Mouse (Mus musculus) heart, embryonic 16.5 days (tissue): ENCODE measurements around the gene Gm10300. TPM values are rescaled to one million over a fixed set of nuclear protein-coding genes. Genes with fewer than 3 reads are reported as not detected.

Experiments
- ATAC-seq: fragments of 200-750 bp; cut with Nextera tagmentation; replicated peaks from 2 replicates; pipeline ENCODE4 v1.8.0; 2017; ENCODE audit warnings: moderate number of reproducible peaks; ENCODE audit not compliant: insufficient read depth, low FRiP score; ENCODE audit errors: extremely low read depth
- H3K27ac ChIP-seq: fragments of 300-500 bp; sonication (generic); 2 replicates; pipeline ENCODE4 v1.5.1; 2014; ENCODE audit warnings: mild to moderate bottlenecking, low read length, control low read depth, moderate library complexity
- H3K27me3 ChIP-seq: fragments of 300-500 bp; sonication (generic); 2 replicates; pipeline ENCODE4 v1.6.1; 2014; ENCODE audit warnings: low read length, mixed read lengths; ENCODE audit not compliant: control insufficient read depth, insufficient read depth
- H3K36me3 ChIP-seq: fragments of 300-500 bp; sonication (generic); 2 replicates; pipeline ENCODE4 v1.6.1; 2014; ENCODE audit not compliant: control insufficient read depth, insufficient read depth
- H3K4me1 ChIP-seq: fragments of 300-500 bp; sonication (generic); 2 replicates; pipeline ENCODE4 v1.6.1; 2014; ENCODE audit warnings: low read length, mixed read lengths; ENCODE audit not compliant: control insufficient read depth, insufficient read depth
- H3K4me2 ChIP-seq: fragments of 300-500 bp; sonication (generic); 2 replicates; pipeline ENCODE4 v1.6.1; 2014; ENCODE audit warnings: low read depth, mild to moderate bottlenecking, control low read depth, low read length
- H3K4me3 ChIP-seq: fragments of 300-500 bp; sonication (generic); 2 replicates; pipeline ENCODE4 v1.5.1; 2014; ENCODE audit warnings: mild to moderate bottlenecking, control low read depth, low read length
- H3K9ac ChIP-seq: fragments of 300-500 bp; sonication (generic); 2 replicates; pipeline ENCODE4 v1.6.1; 2014; ENCODE audit warnings: low read length, control low read depth
- H3K9me3 ChIP-seq: fragments of 300-500 bp; sonication (generic); replicated peaks from 2 replicates; pipeline ENCODE4 v1.6.1; 2016; ENCODE audit warnings: low read length; ENCODE audit not compliant: control insufficient read depth
- WGBS: fragments of 180-500 bp; shearing (Covaris S2); extraction: QIAGEN DNeasy Blood & Tissue Kit; methylation state at CpG from one replicate; pipeline ENCODE4 v1.1.7; 2014; 5-methylcytosine and 5-hydroxymethylcytosine counted together
- polyA plus RNA-seq: library from polyadenylated mRNA; unstranded; fragments of >200 nt; fragmentation: Nextera tagmentation; extraction: Ambion mirVana; gene quantifications from 2 replicates; pipeline ENCODE4 v1.2.1, GENCODE M21; 2015

Gene Gm10300
- polyA plus RNA-seq, 1 experiment from 2014 or later, result 0.05 TPM

- Histone ChIP-seq H3K4me2 (no peak overlapping the region), H3K27me3 (no peaks in the 10 kb centered on the region), H3K9ac (no peak overlapping the region), H3K4me3 (no peak overlapping the region), H3K36me3 (no peaks in the 10 kb centered on the region), H3K4me1 (peaks cover 12% of the 10 kb centered on the region), H3K27ac (no peak overlapping the region), H3K9me3 (no peaks in the 10 kb centered on the region)
- 60% methylated on average over 5 of the region's 5 CpGs for WGBS
- no peak for ATAC-seq
These were observed 37.4 kb upstream of the Gm10300 start for GRCm38 (mm10) chr4:132037137-132037536.

DNA sequence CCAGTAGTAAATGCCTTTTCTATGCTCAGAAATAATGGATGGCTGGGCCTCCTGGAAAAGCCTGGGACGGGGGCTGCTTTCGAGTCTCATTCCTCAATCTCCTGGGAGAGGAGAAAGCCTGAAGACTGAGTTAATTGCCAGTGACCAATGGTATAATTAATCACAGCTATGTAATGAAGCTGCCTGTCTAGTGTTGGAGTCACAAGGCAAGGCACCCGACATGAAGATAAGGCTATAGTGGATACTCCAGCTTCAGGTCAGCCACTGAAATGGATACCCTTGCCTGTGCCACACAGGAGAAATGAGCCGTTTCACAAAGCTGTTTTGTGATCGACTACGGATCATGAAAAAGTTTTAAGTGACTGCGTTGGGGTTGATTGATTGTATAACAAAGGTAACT lies 36.5 kb upstream of the Gm10300 start:
- H3K27ac ChIP-seq, result no peak overlapping the region
- WGBS, result 55% methylated on average over 7 of the region's 7 CpGs
- H3K36me3 ChIP-seq, result no peaks in the 10 kb centered on the region
- H3K4me2 ChIP-seq, result no peak overlapping the region
- no peaks in the 10 kb centered on the region for H3K9me3 ChIP-seq
- no peaks in the 10 kb centered on the region for H3K27me3 ChIP-seq
- no peak overlapping the region for H3K9ac ChIP-seq
- H3K4me1 ChIP-seq, result peaks cover 12% of the 10 kb centered on the region
- ATAC-seq, result no peak
- H3K4me3 ChIP-seq, result no peak overlapping the region

DNA sequence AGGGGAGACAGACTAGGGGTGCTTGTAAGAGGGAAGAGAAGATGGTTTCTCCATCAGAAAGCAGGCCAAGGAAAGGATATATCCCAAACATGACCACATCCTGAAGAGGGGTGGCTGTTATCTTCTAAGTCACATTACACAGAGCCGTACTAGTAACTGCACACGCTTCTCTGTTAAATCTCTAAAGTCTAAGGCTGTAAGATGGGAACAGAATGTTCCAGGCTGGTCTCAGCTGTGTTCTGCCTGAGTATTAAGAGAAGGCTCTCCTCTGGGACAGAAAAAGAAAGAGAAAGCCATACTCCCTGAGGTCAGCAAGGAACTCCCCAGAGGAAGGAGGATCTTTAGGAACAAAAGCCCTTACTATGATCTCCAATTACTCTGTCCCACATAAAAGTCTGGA lies 35.7 kb upstream of the Gm10300 start:
- Histone ChIP-seq H3K9ac (no peak overlapping the region), H3K9me3 (no peaks in the 10 kb centered on the region), H3K4me1 (peaks cover 17% of the 10 kb centered on the region), H3K4me2 (no peak overlapping the region), H3K4me3 (no peak overlapping the region), H3K27me3 (no peaks in the 10 kb centered on the region), H3K36me3 (no peaks in the 10 kb centered on the region), H3K27ac (no peak overlapping the region)
- WGBS, result 75% methylated on average over 2 of the region's 2 CpGs
- no peak for ATAC-seq

DNA sequence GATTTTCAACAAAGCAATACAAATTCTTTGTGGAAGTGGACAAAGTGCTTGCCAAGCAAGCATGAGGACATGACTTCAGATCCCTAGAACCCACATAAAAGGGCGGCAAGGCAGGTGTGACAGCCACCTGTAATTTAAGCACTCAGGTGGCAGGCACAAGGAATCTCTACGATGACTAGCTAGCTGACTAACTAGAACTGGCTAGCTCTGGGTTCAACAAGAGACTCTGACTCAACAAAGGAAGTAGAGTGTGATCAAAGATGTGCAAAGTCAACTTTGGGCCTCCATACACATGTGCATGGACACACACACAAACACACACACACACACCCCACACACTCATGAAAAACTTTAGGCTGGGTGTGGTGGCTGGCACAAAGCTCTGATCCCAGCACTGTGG lies 35.0 kb upstream of the Gm10300 start:
- Histone ChIP-seq H3K4me2 (no peak overlapping the region), H3K9me3 (no peaks in the 10 kb centered on the region), H3K36me3 (no peaks in the 10 kb centered on the region), H3K4me1 (peaks cover 21% of the 10 kb centered on the region), H3K4me3 (no peak overlapping the region), H3K27ac (peak overlapping the region; percentile 7; the same call in 1 of the 2 replicates), H3K9ac (no peak overlapping the region), H3K27me3 (no peaks in the 10 kb centered on the region)
- ATAC-seq, result no peak
- 91% methylated on average over 2 of the region's 2 CpGs for WGBS

DNA sequence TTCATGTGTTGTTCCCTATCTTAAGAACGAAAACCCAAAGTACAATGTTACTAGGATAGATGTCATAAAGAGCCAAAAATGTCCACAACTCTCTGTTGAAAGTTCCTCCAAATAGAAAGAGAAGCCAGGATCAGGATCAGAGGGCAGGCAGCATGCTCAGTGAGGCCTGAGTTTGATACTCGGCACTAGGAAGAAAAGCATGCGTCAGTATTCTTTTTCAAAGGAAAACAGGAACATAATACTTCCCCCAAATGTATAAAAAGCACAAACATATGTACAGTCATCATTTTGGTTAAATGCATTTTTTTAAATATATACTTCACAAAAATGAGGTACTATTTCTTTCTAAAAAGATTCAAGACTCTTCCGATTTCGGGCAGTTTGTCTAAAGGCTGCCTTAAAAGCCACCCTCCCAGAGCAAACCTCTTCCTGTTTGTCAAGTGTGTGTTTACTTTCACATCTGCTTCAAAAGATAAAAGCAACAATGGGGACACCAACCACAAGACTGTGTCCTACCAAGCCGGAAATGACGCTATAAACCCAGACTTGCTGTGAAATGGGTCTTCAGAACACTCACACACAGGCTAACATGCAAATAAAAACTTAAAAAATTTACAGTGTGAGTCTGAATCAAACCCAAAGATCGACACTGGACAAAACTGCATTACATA lies 34.4 kb upstream of the Gm10300 start:
- Histone ChIP-seq H3K4me3 (no peak overlapping the region), H3K4me1 (peaks cover 21% of the 10 kb centered on the region), H3K27ac (peak overlapping the region; percentile 18; the same call in 1 of the 2 replicates), H3K27me3 (no peaks in the 10 kb centered on the region), H3K36me3 (no peaks in the 10 kb centered on the region), H3K9me3 (no peaks in the 10 kb centered on the region), H3K4me2 (no peak overlapping the region), H3K9ac (no peak overlapping the region)
- 65% methylated on average over 8 of the region's 8 CpGs for WGBS
- no peak for ATAC-seq

GRCm38 (mm10) chr4:132041471-132042332 lies 32.8 kb upstream of the Gm10300 start:
- no peak overlapping the region for H3K27ac ChIP-seq
- no peaks in the 10 kb centered on the region for H3K27me3 ChIP-seq
- H3K9me3 ChIP-seq, result no peaks in the 10 kb centered on the region
- no peak for ATAC-seq
- no peaks in the 10 kb centered on the region for H3K36me3 ChIP-seq
- no peak overlapping the region for H3K4me3 ChIP-seq
- no peak overlapping the region for H3K4me2 ChIP-seq
- peaks cover 21% of the 10 kb centered on the region for H3K4me1 ChIP-seq
- 77% methylated on average over 6 of the region's 6 CpGs for WGBS
- no peak overlapping the region for H3K9ac ChIP-seq

- H3K27ac ChIP-seq, result no peak overlapping the region
- 65% methylated on average over 3 of the region's 3 CpGs for WGBS
- H3K4me2 ChIP-seq, result peak overlapping the region; percentile 7; the same call in 1 of the 2 replicates
- no peak overlapping the region for H3K4me3 ChIP-seq
- no peak for ATAC-seq
- H3K4me1 ChIP-seq, result peaks cover 13% of the 10 kb centered on the region
- no peak overlapping the region for H3K9ac ChIP-seq
- no peaks in the 10 kb centered on the region for H3K36me3 ChIP-seq
- H3K27me3 ChIP-seq, result no peaks in the 10 kb centered on the region
- no peaks in the 10 kb centered on the region for H3K9me3 ChIP-seq
These were observed 30.8 kb upstream of the Gm10300 start for GRCm38 (mm10) chr4:132043726-132044125.

GRCm38 (mm10) chr4:132048011-132048991 lies 26.2 kb upstream of the Gm10300 start:
- peak overlapping the region; percentile 93 for H3K9ac ChIP-seq
- no peaks in the 10 kb centered on the region for H3K9me3 ChIP-seq
- H3K4me2 ChIP-seq, result peak overlapping the region; percentile 99
- no peaks in the 10 kb centered on the region for H3K27me3 ChIP-seq
- ATAC-seq, result peak; percentile 33; the same call in 1 of the 2 replicates
- H3K4me1 ChIP-seq, result peaks cover 24% of the 10 kb centered on the region
- H3K4me3 ChIP-seq, result peak overlapping the region; percentile 92
- 1% methylated on average over 85 of the region's 95 CpGs for WGBS
- H3K36me3 ChIP-seq, result no peaks in the 10 kb centered on the region
- peak overlapping the region; percentile 76 for H3K27ac ChIP-seq
